Mouse (Mus musculus) duodenum, adult 2 months (tissue): Measurements from ENCODE around the gene Cwc25. TPM values are rescaled to one million over a fixed set of nuclear protein-coding genes. Genes with fewer than 3 reads are reported as not detected.

ENCODE experiments used
- polyA plus RNA-seq: library from polyadenylated mRNA; depleted of rRNA; stranded (reverse); fragments of >200 nt; gene quantifications from 2 replicates; pipeline ENCODE4 v1.2.3, GENCODE M21; 2012; ENCODE audit warnings: low replicate concordance; rRNA removed

The Cwc25 gene
- 1.7 and 2.5 TPM in 2 replicates for polyA plus RNA-seq

GRCm38 (mm10) chr11:97766154-97766881, at the start of gene Cwc25:
Cwc25 (minus strand) TSS chr11:97766556.

DNA sequence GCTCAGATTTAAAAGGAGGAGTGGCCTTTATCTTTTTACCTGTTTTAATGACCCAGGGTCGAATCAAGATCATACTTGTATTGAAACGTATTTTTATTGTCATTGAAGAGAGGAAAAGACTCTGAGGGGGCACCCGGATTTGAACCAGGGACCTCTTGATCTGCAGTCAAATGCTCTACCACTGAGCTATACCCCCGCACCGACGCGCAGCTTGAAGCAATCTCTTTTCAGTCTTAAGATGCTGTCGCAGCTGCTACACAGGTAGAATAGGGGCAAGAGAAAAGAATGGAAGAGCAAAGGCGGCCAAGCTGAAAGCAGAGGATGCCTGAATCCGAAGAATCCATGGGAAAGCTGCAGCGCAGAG, 32.4 kb upstream of the Cwc25 start, which contains the start of gene Lasp1:
Gene Lasp1, plus strand, starts transcription at position 219 of the 364 bp plus-strand sequence.

DNA sequence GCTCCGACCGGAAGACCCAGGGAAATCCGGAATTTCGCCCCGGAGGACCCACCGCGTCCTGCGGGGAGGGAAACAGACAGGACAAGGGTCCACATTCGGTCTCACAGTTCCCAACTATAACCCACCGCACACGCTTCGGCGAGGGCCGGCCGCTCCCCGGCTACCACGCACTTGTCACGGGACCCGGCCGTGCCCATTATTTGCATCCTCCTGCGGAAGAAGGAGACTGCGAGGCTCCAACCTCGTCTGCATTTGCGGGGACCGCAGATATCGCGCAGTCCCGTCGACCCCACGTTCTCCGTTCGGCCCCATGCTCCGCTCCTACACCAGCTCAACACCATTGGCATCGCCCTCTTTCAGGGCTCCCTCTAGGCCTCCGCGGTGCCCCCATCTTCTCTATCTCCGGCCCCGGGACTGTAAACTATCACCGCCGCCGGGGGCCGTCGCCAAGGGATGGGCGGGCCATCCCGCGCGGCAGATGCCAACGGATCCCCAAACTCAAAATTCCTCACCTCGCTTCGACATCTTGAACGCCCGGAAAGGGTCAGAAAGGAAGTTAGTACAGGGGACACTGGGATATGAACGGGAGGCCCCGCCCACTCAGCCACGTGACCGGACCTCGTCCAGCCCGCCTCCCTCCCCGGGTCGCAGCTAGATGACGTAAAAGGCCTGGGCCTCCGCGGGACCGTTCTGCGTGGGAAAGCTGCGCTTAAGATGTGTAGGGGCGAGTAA, 15.6 kb upstream of the Cwc25 start, which contains the start of gene Rpl23:
Gene Rpl23, minus strand, starts transcription at position 606 of the 732 bp plus-strand sequence.

DNA sequence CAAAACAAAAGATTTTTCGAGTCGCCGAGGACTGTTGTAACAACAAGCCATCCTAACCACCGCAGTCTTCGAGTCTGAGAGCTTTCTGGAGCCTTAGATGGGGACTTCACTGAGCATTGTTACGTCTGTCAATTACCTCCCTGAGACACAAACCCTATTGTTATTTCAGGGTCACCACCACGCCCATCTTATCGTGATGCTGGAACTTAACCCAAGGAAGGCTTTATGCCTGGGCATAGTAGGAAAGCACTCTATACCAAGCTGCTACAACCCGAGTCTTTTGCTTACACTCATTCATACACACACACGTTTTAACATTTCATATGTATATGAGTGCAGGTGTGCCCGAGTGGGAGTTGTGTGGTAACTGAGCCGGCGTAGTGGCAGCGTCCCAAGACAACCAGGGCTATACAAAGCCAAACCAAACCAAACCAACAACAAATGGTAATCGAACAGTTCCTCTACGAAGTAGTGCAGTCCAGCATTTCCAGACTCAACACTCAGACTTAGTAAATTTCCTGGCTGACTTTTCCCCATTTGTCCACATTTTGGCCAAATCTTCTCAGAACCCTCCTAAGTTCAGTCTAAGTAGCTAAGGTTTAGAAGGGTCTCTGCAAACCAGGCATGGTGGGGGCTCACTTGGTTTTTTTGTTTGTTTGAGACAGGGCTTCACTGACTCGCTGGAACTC, 9.6 kb upstream of the Cwc25 start, which contains the start of gene 1700001P01Rik:
Gene 1700001P01Rik, minus strand, starts transcription at position 111 of the 689 bp plus-strand sequence.

GRCm38 (mm10) chr11:97744063-97744717, 22.2 kb downstream of the Cwc25 start, which contains the start of gene Pip4k2b:
Pip4k2b (minus strand) TSS chr11:97744704.

DNA sequence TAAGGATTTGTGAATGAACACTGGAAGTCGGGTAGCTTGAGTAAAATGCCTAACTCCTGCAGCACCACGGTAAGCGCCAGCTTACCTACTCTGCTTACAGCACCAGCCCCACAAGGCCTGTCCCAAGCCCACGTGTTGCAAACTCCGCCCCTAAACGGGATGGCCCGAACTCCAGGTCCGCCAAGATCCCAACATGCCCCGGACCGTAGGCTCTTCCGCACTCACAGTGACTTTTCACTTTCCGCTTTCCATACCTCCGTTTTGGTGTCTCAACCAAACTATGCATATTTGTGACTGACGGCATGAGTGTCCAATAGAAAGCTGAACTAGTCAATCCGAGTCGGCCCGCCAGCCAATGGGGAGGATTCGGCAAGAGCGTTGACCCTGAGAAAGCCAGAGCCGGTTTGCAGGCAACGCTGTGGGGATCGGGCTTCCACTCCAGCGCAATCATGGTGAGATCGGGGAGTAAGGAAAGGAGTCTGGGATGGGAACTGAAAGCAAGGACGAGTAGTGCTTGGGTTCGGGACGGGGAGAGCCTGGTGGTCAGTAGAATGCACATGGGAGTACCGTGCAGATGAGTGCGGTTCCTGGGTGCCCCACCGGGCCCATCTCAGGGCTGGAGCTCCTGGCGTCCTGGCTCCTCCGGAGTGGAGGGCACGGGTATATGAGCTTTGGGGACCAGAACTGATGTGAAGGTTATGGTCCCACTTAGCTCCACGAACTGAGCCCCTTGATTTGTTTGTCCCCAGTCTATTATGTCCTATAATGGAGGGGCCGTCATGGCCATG, 63.1 kb downstream of the Cwc25 start, which contains the start of gene Psmb3:
Gene Psmb3, plus strand, starts transcription at position 361 of the 788 bp plus-strand sequence.

GRCm38 (mm10) chr11:97700003-97700745, 66.2 kb downstream of the Cwc25 start, which contains the start of gene Pcgf2:
Pcgf2 (minus strand) TSS chr11:97700497.

Other genes with a start within 250 kb of the Cwc25 start
- 0.27 and 0.47 TPM in 2 replicates for gene Srcin1, start 190.4 kb downstream of the Cwc25 start, polyA plus RNA-seq
- 2.8 and 5.8 TPM in 2 replicates for gene Epop, start 136.9 kb downstream of the Cwc25 start, polyA plus RNA-seq
- 30.5 and 37.1 TPM in 2 replicates for gene Mllt6, start 103.1 kb downstream of the Cwc25 start, polyA plus RNA-seq
- 146 and 295 TPM in 2 replicates for gene Cisd3, start 80.7 kb downstream of the Cwc25 start, polyA plus RNA-seq
- 65.1 and 93.8 TPM in 2 replicates for gene Pcgf2, start 66.1 kb downstream of the Cwc25 start, polyA plus RNA-seq
- gene Psmb3, start 63.2 kb downstream of the Cwc25 start, polyA plus RNA-seq = 201 and 322 TPM in 2 replicates
- 2.2 and 3.1 TPM in 2 replicates for gene Pip4k2b, start 21.9 kb downstream of the Cwc25 start, polyA plus RNA-seq
- not detected in 2 replicates for gene 1700001P01Rik, start 9.4 kb upstream of the Cwc25 start, polyA plus RNA-seq
- gene Rpl23, start 15.9 kb upstream of the Cwc25 start, polyA plus RNA-seq = 12.8 and 18.3 TPM in 2 replicates
- 227 and 325 TPM in 2 replicates for gene Lasp1, start 32.4 kb upstream of the Cwc25 start, polyA plus RNA-seq
- gene B230217C12Rik, start 74.2 kb upstream of the Cwc25 start, polyA plus RNA-seq = 0.51 and 0.75 TPM in 2 replicates
- not detected in 2 replicates for gene Fbxo47, start 117.6 kb upstream of the Cwc25 start, polyA plus RNA-seq
- 1.0 and 1.2 TPM in 2 replicates for gene Plxdc1, start 219.9 kb upstream of the Cwc25 start, polyA plus RNA-seq
- gene Arl5c, start 229.6 kb upstream of the Cwc25 start, polyA plus RNA-seq = 0.79 and 0.95 TPM in 2 replicates